Mouse (Mus musculus): ENCODE measurements around the gene Sfn. TPM values are rescaled to one million over a fixed set of nuclear protein-coding genes. Genes with fewer than 3 reads are reported as not detected.

The Sfn gene
- polyA plus RNA-seq, 1 experiment from 2014 or later = 11.6 TPM

Small RNA genes lying within 50 kb of the gene (microRNA-seq; reads per million reads assigned to microRNA genes)
- gene Gm23158 (ENCODE audit: insufficient number of aligned reads) = not detected

Other genes starting within 250 kb of the Sfn start
- 21.0 and 24.7 TPM in 2 replicates for gene Wdtc1, start 248.7 kb downstream of the Sfn start, polyA plus RNA-seq (2014; fragmentation: Nextera tagmentation; extraction: Ambion mirVana)
- 7.4 and 9.4 TPM in 2 replicates for gene Slc9a1, start 232.5 kb downstream of the Sfn start, polyA plus RNA-seq (2014; fragmentation: Nextera tagmentation; extraction: Ambion mirVana)
- gene Tent5b, start 122.0 kb downstream of the Sfn start, polyA plus RNA-seq (2014; fragmentation: Nextera tagmentation; extraction: Ambion mirVana) = 0.76 and 0.80 TPM in 2 replicates
- 1.8 and 1.9 TPM in 2 replicates for gene Trnp1, start 103.6 kb downstream of the Sfn start, polyA plus RNA-seq (2014; fragmentation: Nextera tagmentation; extraction: Ambion mirVana)
- 1.1 and 2.1 TPM in 2 replicates for gene Kdf1, start 83.2 kb downstream of the Sfn start, polyA plus RNA-seq (2014; fragmentation: Nextera tagmentation; extraction: Ambion mirVana)
- gene Nudc, start 56.2 kb downstream of the Sfn start, polyA plus RNA-seq (2014; fragmentation: Nextera tagmentation; extraction: Ambion mirVana) = 348 and 363 TPM in 2 replicates
- 0.16 TPM in 1 of 2 replicates, not detected in the other for gene Nr0b2, start 48.8 kb downstream of the Sfn start, polyA plus RNA-seq (2014; fragmentation: Nextera tagmentation; extraction: Ambion mirVana)
- 9.2 and 9.3 TPM in 2 replicates for gene Gpatch3, start 27.4 kb downstream of the Sfn start, polyA plus RNA-seq (2014; fragmentation: Nextera tagmentation; extraction: Ambion mirVana)
- 28.6 and 31.8 TPM in 2 replicates for gene Gpn2, start 17.8 kb downstream of the Sfn start, polyA plus RNA-seq (2014; fragmentation: Nextera tagmentation; extraction: Ambion mirVana)
- 4.8 and 6.3 TPM in 2 replicates for gene Zdhhc18, start 48.0 kb upstream of the Sfn start, polyA plus RNA-seq (2014; fragmentation: Nextera tagmentation; extraction: Ambion mirVana)
- 17.2 and 17.8 TPM in 2 replicates for gene Pigv, start 70.5 kb upstream of the Sfn start, polyA plus RNA-seq (2014; fragmentation: Nextera tagmentation; extraction: Ambion mirVana)
- 54.2 and 56.6 TPM in 2 replicates for gene Arid1a, start 154.6 kb upstream of the Sfn start, polyA plus RNA-seq (2014; fragmentation: Nextera tagmentation; extraction: Ambion mirVana)

Measured in forebrain, embryonic 11.5 days (tissue).